Mouse (Mus musculus) frontal cortex, postnatal 10 days (tissue): Measurements from ENCODE around the gene Rnf166.

Experiments
- DNase-seq, 2 experiments: peaks; one replicate each; pipeline ENCODE4 v3.0.0; 2022; ENCODE audit warnings: low spot score in 2 of 2, mixed read lengths in 1 of 2

The Rnf166 gene

GRCm38 (mm10) chr8:122439336-122439735 is 36.5 kb downstream of the Rnf166 start:
- no peak for DNase-seq

DNA sequence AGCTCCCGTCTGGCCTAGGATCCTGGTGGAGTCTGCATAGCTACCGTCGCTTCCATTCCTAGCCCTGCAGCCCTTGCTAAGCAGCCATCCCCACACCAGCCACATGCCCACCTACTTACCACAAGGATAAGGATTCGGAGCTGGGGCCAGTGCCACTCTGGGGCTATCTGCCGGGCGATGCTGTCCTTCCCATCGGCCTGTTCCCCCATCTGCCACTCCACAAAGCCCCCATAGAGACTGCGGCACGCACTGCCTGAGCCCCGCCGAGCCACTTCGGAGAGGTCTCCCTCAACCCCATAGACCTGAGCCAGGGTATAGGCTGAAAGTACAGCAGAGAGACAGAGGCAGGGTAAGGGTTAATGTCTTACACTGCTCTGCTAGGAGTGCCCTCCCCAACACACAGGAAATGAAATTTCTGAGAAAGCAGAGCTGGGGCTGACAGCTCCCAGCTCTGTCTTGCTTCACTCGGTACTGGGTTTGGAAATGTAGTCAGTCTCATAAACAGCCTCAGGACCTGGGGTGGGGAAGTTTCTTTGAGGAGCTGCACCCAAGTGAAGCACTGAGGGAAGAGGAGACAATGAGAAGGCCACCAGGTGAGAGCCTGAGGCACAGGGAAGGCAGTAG is 38.0 kb downstream of the Rnf166 start:
- DNase-seq, result no peak

DNA sequence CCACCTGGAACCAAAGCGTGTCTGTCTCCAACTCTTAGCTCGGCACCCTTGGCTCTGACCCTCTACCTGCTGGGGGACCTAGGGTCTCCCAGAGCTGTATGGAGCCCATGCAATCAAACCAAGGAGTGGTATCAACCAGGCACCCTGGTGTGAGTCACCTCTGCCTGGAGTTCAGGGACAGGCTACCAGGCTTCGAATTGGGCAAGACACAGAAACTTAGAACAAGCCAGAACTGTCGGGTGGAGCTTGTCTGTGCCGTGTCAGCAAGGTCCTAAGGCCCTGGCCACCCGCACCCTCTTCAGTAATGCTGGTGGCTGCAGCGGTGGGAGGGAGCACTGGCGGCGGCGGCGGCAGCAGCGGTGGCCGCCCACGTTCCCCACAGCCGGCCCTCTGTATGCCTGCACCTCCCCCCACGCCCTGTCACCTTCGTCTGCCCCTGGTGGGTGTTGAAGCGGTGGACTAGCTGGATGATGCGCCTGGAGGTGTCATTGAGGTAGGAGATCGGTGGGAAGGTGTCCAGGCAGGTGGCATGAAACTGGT is 39.2 kb downstream of the Rnf166 start:
- no peak for DNase-seq

- no peak for DNase-seq
Measured at GRCm38 (mm10) chr8:122436146-122436545, 39.7 kb downstream of the Rnf166 start.

DNA sequence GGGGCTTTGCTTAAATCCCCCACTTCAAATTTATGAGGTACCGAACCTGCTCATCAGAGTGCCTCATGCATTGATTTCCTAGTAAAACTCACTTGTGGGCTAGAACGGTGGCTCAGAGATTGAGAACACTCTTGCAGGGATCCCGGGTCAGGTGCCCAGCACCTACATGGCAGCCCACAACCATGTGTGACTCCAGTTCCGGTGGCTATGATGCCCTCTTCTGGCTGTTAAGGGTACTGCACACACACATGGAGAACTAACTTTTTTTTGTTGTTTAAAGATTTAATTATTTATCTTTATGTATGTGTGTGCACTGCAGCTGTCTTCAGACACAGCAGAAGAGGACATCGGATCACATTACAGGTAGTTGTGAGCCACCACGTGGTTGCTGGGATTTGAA is 40.5 kb downstream of the Rnf166 start:
- no peak for DNase-seq

GRCm38 (mm10) chr8:122433269-122433905 is 42.5 kb downstream of the Rnf166 start:
- DNase-seq, result no peak

DNA sequence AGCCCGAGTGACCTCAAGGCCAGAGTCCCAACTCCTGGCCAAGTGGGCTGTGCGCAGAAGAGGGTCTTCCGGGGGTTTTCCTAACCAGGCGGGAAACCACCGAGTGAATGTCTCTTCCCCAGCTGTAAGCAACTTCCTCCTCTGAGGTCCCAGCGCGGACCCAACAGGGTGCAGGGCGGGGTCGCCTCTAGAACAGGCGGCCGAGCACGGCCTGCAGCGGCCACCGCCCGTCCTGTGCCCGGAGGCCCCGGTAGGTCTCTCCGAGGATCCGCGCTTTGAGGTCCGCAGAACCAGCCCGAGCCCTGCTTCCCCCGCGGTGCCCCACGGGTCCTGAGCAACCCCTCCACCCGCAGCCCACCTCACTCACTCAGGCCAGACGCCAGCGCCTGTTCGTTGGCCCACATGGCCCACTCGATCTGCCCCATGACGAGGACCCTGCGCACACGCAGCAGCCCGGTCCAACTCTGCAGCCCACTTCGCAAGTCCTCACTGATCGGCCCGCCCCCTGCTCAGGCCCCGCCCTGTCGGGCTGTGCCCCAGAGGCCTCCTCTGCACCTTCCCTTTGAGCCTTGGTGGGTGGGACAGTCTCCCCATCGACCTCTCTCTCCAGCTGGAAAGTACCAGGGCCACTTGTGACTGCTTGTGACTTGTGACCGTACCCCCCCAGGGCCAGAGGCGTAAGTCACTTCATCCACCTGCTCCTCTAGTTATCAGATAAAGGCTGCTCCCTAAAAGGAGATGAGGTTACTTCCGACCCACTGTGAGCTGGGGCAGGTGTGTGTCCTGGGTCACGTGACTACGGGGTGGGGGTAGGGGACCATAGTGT is 43.2 kb downstream of the Rnf166 start, which contains the start of gene Cyba:
TSS of gene Cyba (minus strand) at position 488 of the 826 bp plus-strand sequence.
- DNase-seq, result no peak

GRCm38 (mm10) chr8:122431694-122432442 is 44.0 kb downstream of the Rnf166 start:
- DNase-seq, result no peak

GRCm38 (mm10) chr8:122430646-122431045 is 45.2 kb downstream of the Rnf166 start:
- DNase-seq, result no peak

GRCm38 (mm10) chr8:122430058-122430636 is 45.7 kb downstream of the Rnf166 start:
- DNase-seq, result no peak

DNA sequence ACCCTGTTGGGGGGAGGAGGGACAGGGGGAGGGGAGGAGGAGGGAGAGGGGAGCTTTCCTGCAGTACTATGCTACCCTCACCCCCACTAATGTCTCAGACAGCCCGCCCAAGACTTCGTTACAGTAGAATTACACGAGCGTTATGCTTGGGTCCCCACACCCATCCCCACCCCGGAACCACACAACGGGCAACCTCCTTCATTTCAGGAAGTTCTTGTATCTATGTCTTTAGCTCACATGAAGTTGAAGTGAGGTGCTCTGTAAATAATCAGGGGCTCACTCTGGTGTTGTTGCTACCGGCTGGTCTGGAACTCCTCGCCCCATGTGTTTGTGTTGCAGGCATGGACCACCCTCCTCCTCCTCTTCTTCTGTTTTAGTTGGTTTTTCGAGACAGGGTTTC is 47.7 kb downstream of the Rnf166 start:
- no peak for DNase-seq

DNA sequence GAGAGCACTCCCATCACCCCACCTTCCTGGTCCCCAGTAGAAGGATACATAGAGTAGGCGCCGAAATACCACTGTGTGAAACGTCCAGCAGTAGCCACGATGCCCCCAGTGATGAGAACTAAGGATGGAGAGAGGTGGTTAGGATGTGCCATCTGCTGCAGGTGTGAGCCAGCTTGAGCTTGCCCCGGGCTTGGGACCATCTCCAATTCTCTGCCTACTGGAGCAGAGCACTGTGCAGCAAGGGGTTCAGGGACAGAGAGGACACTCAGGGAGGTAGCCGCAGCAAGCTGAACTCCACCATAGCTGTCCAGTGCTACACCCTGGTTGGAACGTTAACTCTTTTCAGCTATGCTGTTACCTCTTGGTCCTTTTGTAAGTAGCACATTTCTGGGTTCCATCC is 48.3 kb downstream of the Rnf166 start:
- no peak for DNase-seq

GRCm38 (mm10) chr8:122426145-122426544 is 49.7 kb downstream of the Rnf166 start:
- DNase-seq, result no peak

DNA sequence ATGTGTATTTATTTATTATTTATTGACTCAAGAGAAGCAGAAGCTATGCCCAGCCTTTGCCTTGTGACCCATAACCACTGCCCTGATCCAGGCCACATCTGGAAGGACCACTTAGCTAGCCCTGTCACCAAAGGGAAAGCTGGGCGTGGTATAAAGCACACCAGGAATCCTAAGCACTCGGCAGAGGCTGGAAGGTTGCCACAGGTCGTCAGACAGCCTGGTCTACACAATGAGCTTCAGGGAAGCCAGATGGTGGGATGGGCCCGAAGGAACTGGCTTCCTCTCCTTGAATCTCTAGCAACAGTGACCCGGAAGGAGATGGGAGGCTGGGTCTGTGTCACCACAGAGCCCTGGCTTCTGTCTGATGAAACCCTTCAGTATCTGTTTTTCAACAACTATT is 52.2 kb downstream of the Rnf166 start:
- no peak for DNase-seq

DNA sequence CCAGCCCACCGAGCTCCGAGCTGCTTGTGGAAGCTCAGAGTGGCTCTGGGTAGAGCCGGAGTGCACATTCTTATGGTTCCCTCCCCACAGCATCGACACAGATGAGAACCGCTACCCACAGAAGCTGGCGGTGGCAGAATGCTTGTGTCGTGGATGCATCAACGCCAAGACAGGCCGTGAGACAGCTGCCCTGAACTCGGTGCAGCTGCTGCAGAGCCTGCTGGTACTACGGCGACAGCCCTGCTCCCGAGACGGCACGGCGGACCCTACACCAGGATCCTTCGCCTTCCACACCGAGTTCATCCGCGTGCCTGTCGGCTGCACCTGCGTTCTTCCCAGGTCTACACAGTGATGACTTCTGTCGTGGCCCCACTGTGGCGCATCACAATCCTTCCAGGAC is 52.6 kb downstream of the Rnf166 start:
- DNase-seq, result no peak

- DNase-seq, result no peak
Measured at GRCm38 (mm10) chr8:122421376-122422070, 54.3 kb downstream of the Rnf166 start, which contains the start of gene Il17c. Gene Il17c, plus strand, starts transcription at chr8:122422020.

- DNase-seq, result peak in 1 of 2 experiments; percentile 57
Measured at GRCm38 (mm10) chr8:122419881-122420555, 55.8 kb downstream of the Rnf166 start.
